Mouse (Mus musculus) kidney, embryonic 15.5 days (tissue): ENCODE data around the gene Slc9a3r2. TPM values are rescaled to one million over a fixed set of nuclear protein-coding genes. Genes with fewer than 3 reads are reported as not detected.

Source experiments
- ATAC-seq: fragments of 200-750 bp; cut with Nextera tagmentation; replicated peaks from 2 replicates; pipeline ENCODE4 v1.8.0; 2017; ENCODE audit warnings: moderate TSS enrichment; ENCODE audit not compliant: low FRiP score
- H3K27ac ChIP-seq: fragments of 300-500 bp; sonication (generic); 2 replicates; pipeline ENCODE4 v1.5.1; 2015; ENCODE audit warnings: mild to moderate bottlenecking, inconsistent platforms
- H3K27me3 ChIP-seq: fragments of 300-500 bp; sonication (generic); 2 replicates; pipeline ENCODE4 v1.6.1; 2015; ENCODE audit warnings: inconsistent platforms
- H3K36me3 ChIP-seq: fragments of 300-500 bp; sonication (generic); 2 replicates; pipeline ENCODE4 v1.6.1; 2015; ENCODE audit warnings: inconsistent platforms
- H3K4me1 ChIP-seq: fragments of 300-500 bp; sonication (generic); 2 replicates; pipeline ENCODE4 v1.6.1; 2015; ENCODE audit warnings: inconsistent platforms
- H3K4me2 ChIP-seq: fragments of 300-500 bp; sonication (generic); 2 replicates; pipeline ENCODE4 v1.6.1; 2015; ENCODE audit warnings: moderate library complexity, mild to moderate bottlenecking, inconsistent platforms
- H3K4me3 ChIP-seq: fragments of 300-500 bp; sonication (generic); replicated peaks from 2 replicates; pipeline ENCODE4 v1.5.1; 2015; ENCODE audit warnings: mild to moderate bottlenecking, inconsistent platforms
- H3K9ac ChIP-seq: fragments of 300-500 bp; sonication (generic); 2 replicates; pipeline ENCODE4 v1.6.1; 2015; ENCODE audit warnings: mild to moderate bottlenecking, inconsistent platforms
- H3K9me3 ChIP-seq: fragments of 300-500 bp; sonication (generic); replicated peaks from 2 replicates; pipeline ENCODE4 v1.6.1; 2016; ENCODE audit warnings: inconsistent platforms
- WGBS: fragments of 180-500 bp; shearing (Covaris S2); methylation state at CpG from one replicate; pipeline ENCODE4 v1.1.7; 2015; ENCODE audit warnings: mixed read lengths; 5-methylcytosine and 5-hydroxymethylcytosine counted together
- polyA plus RNA-seq: library from polyadenylated mRNA; unstranded; fragments of >200 nt; fragmentation: Nextera tagmentation; extraction: Ambion mirVana; gene quantifications from 2 replicates; pipeline ENCODE4 v1.2.1, GENCODE M21; 2015

Gene Slc9a3r2
- polyA plus RNA-seq, 1 experiment from 2014 or later, result 106 TPM

DNA sequence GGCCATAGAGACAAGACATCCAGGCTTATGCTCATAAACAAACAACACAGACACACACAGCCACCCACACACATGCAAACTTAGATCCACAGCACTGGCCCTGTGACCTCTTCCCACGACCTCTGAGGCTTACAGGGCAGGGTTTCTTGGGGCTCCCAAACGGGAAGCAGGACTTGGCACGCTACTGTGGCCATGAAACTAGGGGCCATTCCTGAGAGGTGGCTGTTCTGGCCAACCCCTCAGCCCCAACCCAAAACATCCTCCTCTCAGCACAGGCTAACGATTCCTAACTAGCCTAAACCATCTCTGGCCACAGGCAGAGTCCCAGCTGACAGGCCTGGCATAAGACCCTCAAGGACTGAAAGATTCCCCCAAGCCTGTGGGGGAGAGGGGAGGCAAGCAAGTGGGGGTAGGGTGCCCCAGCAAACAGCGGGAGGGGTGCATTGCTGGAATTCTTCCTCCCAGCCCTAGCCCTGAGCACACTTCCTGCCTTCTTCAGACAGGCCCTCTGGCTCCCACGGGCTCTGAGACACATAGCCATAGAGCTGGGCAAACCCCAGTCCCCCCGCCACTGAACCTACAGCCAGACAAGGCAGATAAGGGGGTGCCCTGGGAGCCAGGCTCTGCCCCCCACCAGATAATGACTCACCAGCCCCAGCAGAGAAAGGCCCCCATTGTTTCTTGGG is 6.0 kb downstream of the Slc9a3r2 start:
- H3K4me3 ChIP-seq, result peak overlapping the region; percentile 17
- H3K27ac ChIP-seq, result peak overlapping the region; percentile 88
- peak overlapping the region; percentile 43 for H3K4me2 ChIP-seq
- peaks cover 33% of the 10 kb centered on the region for H3K36me3 ChIP-seq
- no peaks in the 10 kb centered on the region for H3K27me3 ChIP-seq
- H3K9ac ChIP-seq, result peak overlapping the region; percentile 0; the same call in 1 of the 2 replicates
- H3K4me1 ChIP-seq, result peaks cover 71% of the 10 kb centered on the region
- WGBS, result 28% methylated on average over 7 of the region's 7 CpGs
- ATAC-seq, result 0 out of 2 replicates have a peak, but pooled peaks have one; percentile 13
- H3K9me3 ChIP-seq, result no peaks in the 10 kb centered on the region

DNA sequence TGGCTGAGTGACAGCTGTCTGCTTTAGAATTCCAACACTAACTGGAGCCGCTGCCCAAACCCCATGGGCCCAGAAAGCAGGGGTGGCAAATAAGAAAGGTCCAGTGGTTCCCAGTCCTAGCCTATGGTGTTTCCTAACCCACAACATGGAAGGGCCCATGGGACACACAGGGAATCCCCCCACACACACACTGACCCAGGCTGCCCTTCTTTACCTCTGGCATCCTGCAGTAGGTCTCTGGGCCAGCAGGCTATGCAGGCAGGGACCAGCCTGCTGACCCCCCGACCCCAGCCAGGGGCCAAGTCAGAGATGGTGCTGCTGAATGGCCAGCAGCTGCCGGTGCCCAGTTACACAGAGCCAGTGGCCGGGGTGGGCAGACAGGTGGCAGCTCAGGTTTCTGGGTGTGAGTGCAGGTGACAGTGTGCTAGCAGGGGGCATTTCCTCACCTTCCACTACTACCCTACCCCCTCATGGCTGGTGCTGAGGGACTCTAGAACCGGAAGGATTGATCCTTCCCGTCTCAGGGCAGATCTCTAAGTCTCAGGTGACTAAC is 7.3 kb downstream of the Slc9a3r2 start:
- H3K4me1 ChIP-seq, result peaks cover 73% of the 10 kb centered on the region
- no peaks in the 10 kb centered on the region for H3K27me3 ChIP-seq
- no peak overlapping the region for H3K4me3 ChIP-seq
- H3K9ac ChIP-seq, result 0 out of 2 replicates have a peak overlapping the region, but pooled peaks have one; percentile 2
- peaks cover 40% of the 10 kb centered on the region for H3K36me3 ChIP-seq
- H3K4me2 ChIP-seq, result peak overlapping the region; percentile 43; the same call in 1 of the 2 replicates
- no peak overlapping the region for H3K27ac ChIP-seq
- no peaks in the 10 kb centered on the region for H3K9me3 ChIP-seq
- WGBS, result 67% methylated on average over 6 of the region's 6 CpGs
- no peak for ATAC-seq

DNA sequence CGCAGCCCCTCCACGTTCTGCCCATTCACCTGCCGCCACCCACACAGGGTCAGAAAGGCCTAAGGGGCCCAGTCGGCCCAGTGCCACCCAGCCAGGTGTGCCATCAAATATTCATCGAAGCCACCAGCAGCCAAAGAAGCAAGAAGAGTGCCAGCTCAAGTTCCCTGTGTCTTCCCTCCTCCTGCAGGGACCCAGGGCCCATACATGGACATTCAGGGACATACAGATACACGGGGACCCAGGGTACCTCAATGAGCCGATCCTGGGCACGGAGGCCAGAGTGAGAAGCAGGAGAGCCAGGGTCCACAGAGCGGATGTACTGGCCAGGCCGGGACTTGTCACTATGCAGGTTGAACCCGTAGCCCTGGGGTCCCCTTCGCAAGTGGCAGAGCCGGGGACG is 8.2 kb downstream of the Slc9a3r2 start:
- peaks cover 67% of the 10 kb centered on the region for H3K4me1 ChIP-seq
- H3K4me2 ChIP-seq, result no peak overlapping the region
- no peak for ATAC-seq
- no peak overlapping the region for H3K4me3 ChIP-seq
- H3K9ac ChIP-seq, result no peak overlapping the region
- WGBS, result 88% methylated on average over 14 of the region's 14 CpGs
- no peaks in the 10 kb centered on the region for H3K27me3 ChIP-seq
- H3K36me3 ChIP-seq, result peaks cover 40% of the 10 kb centered on the region
- no peak overlapping the region for H3K27ac ChIP-seq
- H3K9me3 ChIP-seq, result no peaks in the 10 kb centered on the region

DNA sequence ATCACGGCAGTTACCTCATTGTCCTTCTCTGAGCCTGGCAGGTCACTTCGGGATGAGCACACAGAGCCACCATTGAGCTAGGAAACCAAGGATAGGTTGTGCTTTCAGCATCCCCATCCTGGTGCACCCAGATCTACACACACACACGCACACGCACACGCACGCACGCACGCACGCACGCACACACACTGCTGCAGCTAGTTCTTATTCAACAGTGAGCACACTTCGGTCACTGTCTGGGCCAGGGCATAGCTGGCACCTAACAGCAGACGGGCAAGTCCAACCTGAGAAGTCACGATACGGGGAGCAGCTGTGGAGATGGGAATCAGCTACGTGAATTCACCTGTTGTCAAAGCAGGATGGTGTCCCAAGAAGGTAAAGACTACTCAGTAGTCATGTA is 9.5 kb downstream of the Slc9a3r2 start:
- WGBS, result 96% methylated on average over 15 of the region's 15 CpGs
- Histone ChIP-seq H3K27ac (peak overlapping the region; percentile 89), H3K9me3 (no peaks in the 10 kb centered on the region), H3K9ac (no peak overlapping the region), H3K4me1 (peaks cover 63% of the 10 kb centered on the region), H3K27me3 (no peaks in the 10 kb centered on the region), H3K4me2 (no peak overlapping the region), H3K4me3 (no peak overlapping the region), H3K36me3 (peaks cover 47% of the 10 kb centered on the region)
- ATAC-seq, result no peak

DNA sequence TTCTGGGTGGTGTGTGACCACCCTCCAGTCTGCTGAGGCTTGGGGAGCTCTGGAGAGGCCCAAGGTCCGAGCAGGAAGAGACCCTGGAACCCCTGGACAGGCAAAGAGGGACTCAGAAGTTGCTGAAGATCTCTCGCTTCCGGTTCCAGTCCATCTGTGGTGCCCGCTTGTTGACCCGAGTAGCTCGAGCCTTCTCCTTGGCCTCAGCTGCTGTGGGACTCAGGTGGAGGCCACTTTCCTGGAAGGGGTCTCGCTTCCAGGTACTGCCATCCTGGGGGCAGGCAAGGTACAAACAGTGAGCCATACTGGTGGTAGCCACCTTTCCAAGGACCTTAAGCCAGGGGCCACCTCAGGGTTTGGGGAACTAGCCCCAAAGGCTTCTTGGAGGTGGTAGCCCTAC is 10.0 kb downstream of the Slc9a3r2 start:
- H3K27ac ChIP-seq, result peak overlapping the region; percentile 89
- H3K4me1 ChIP-seq, result peaks cover 58% of the 10 kb centered on the region
- no peak for ATAC-seq
- H3K9me3 ChIP-seq, result no peaks in the 10 kb centered on the region
- H3K27me3 ChIP-seq, result no peaks in the 10 kb centered on the region
- 0 out of 2 replicates have a peak overlapping the region, but pooled peaks have one; percentile 17 for H3K9ac ChIP-seq
- WGBS, result 83% methylated on average over 7 of the region's 7 CpGs
- no peak overlapping the region for H3K4me2 ChIP-seq
- H3K36me3 ChIP-seq, result peaks cover 48% of the 10 kb centered on the region
- no peak overlapping the region for H3K4me3 ChIP-seq

DNA sequence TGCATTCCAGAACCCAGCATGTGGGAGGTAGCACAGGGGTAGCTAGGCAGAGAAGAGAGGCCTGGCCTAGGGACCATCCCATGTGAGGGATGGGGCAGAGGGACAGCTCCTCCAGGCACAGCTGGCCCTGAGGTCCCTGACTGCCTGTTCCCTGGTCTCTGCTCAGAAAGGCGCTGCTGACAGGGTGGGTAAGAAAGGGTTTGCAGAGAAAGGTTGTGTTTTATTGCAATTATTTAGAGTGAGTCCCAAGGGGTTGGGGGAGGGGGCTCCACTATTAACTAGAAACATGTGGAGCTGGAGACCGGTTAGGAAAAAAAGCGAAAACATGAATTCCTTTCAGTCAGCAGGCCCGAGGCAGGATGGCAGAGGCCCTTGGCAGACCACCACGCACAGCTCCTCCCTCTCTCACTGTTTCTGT is 10.5 kb downstream of the Slc9a3r2 start:
- H3K4me1 ChIP-seq, result peaks cover 55% of the 10 kb centered on the region
- peak overlapping the region; percentile 89 for H3K27ac ChIP-seq
- no peak overlapping the region for H3K4me2 ChIP-seq
- no peak overlapping the region for H3K4me3 ChIP-seq
- H3K27me3 ChIP-seq, result no peaks in the 10 kb centered on the region
- H3K9ac ChIP-seq, result 0 out of 2 replicates have a peak overlapping the region, but pooled peaks have one; percentile 1
- H3K9me3 ChIP-seq, result no peaks in the 10 kb centered on the region
- peak; percentile 61 for ATAC-seq
- 50% methylated on average over 5 of the region's 5 CpGs for WGBS
- peaks cover 48% of the 10 kb centered on the region for H3K36me3 ChIP-seq

DNA sequence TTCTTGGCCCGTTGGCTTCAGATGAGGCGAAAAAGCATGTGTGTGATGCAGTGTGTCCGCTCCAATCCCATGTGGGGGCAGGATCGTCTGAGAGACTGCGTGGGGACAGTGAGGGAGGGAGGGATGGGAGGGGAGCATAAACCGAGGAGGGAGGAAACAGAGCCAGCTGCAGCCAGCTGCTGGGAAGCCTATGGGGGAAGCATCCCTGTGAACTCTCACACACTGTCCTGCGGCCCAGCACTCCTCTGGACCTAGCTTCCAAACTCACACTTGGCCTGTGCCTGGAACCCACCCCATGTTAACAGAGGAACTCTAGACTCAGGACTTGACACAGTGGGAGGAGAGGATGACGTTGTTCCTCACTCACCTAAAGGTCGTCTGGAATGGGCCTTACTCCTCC is 11.3 kb downstream of the Slc9a3r2 start:
- peak overlapping the region; percentile 89 for H3K27ac ChIP-seq
- no peak overlapping the region for H3K4me3 ChIP-seq
- H3K27me3 ChIP-seq, result no peaks in the 10 kb centered on the region
- H3K9me3 ChIP-seq, result no peaks in the 10 kb centered on the region
- no peak overlapping the region for H3K4me2 ChIP-seq
- H3K9ac ChIP-seq, result no peak overlapping the region
- H3K36me3 ChIP-seq, result peaks cover 48% of the 10 kb centered on the region
- peaks cover 52% of the 10 kb centered on the region for H3K4me1 ChIP-seq
- 34% methylated on average over 9 of the region's 9 CpGs for WGBS
- ATAC-seq, result peak; percentile 85

DNA sequence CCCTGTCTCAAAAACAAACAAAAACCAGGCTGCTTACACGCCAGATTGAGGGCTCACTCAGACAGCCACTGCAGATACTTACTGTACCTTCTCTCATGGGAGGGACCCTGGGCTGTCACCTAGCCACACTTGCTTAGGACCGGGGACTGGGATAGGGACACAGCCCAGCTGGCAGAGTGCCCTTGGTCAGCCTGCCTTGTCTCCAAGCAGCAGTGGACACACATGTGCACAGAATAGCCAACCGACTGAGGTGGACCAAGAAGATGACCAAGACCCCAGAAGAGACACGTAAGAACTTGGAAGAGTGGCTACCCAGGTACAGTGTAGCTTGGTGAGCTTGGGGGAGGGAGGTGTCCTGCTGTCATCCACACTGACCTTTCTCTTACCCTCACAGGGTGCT is 11.9 kb downstream of the Slc9a3r2 start:
- WGBS, result 84% methylated on average over 4 of the region's 4 CpGs

DNA sequence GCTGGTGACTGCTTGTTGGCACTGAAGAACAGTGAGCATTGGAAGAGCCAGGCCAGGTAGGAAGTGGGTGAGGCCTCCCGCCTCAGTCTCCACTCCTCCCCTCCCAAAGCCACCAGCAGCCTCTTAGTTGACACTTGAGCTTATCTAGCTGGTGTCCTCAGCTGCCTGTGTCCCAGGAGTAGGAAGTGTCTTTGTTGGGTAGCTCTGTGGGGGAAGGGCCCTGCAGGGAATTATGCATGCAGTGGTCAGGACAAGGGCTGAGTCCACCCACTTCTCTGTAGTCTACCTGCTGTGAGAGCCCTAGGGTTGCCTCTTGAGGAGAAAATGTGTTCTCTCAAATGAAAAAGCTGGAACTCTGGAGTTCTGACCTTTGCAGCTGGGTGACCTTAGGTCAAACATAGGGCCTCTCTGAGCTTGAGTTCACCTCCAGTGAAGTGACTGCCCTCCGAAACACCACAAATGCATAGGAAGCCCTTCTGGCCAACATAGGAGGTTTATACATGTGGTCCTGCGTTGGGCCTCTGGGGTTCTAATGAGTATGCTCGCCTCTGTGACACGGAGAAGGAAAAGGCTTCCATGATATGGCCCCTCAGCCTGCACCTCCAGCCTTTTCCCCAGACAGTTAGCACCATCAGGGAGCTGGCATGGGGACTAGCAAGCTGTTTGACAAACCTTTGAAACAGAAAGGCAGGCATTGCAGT is 13.2 kb downstream of the Slc9a3r2 start:
- Histone ChIP-seq H3K4me1 (peaks cover 49% of the 10 kb centered on the region), H3K36me3 (peaks cover 38% of the 10 kb centered on the region), H3K9ac (no peak overlapping the region), H3K27me3 (no peaks in the 10 kb centered on the region), H3K4me3 (no peak overlapping the region), H3K4me2 (no peak overlapping the region), H3K27ac (no peak overlapping the region), H3K9me3 (no peaks in the 10 kb centered on the region)
- no peak for ATAC-seq
- 57% methylated on average over 5 of the region's 5 CpGs for WGBS

More for the DNA sequence above, 11.9 kb downstream of the Slc9a3r2 start:
- no peak for ATAC-seq
- peak overlapping the region; percentile 89 for H3K27ac ChIP-seq
- H3K36me3 ChIP-seq, result peaks cover 48% of the 10 kb centered on the region
- no peaks in the 10 kb centered on the region for H3K27me3 ChIP-seq
- H3K4me3 ChIP-seq, result no peak overlapping the region
- no peaks in the 10 kb centered on the region for H3K9me3 ChIP-seq
- no peak overlapping the region for H3K4me2 ChIP-seq
- H3K4me1 ChIP-seq, result peaks cover 52% of the 10 kb centered on the region
- no peak overlapping the region for H3K9ac ChIP-seq

DNA sequence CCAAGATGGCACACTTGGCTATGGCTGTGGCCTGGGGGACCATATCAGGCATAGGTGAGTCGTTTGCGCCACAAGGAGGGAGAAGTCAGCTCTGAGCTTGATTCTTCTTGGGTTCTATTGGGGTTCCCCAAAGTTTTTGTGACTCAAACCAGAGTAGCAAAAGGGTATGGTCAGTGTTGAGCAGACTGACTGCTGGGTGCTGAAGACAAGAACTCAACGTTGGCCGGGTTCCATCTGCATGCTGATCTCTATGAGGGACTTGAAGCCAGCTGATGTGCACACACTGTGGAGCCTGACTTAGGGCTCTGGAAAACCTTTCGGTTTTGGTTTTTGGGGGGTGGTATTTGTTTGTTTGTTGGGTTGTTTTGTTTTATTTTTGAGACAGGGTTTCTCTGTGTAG is 14.4 kb downstream of the Slc9a3r2 start:
- Histone ChIP-seq H3K4me3 (no peak overlapping the region), H3K27ac (no peak overlapping the region), H3K9ac (no peak overlapping the region), H3K4me1 (peaks cover 51% of the 10 kb centered on the region), H3K36me3 (peaks cover 33% of the 10 kb centered on the region), H3K4me2 (no peak overlapping the region), H3K9me3 (no peaks in the 10 kb centered on the region), H3K27me3 (no peaks in the 10 kb centered on the region)
- no peak for ATAC-seq
- 95% methylated on average over 5 of the region's 5 CpGs for WGBS

DNA sequence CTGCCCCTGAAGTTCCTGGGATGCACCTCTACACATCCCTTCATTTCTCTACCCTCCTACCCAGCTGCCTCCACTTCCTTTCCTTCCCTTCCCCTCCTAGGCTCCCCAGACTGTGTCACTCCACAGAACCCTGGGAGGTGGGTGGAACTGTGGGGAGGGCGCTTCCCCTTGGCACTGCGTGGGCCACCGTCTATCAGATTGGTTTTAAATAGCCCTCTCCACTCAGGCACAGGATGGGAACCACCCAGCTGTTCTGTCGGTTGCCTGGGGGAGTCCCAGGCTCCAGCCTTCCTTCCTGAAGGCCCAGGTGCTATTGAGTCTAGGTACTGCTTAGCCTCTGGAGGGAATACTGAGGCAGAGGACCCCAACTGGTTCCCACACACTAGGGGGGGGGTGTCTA is 15.1 kb downstream of the Slc9a3r2 start:
- Histone ChIP-seq H3K9me3 (no peaks in the 10 kb centered on the region), H3K36me3 (peaks cover 33% of the 10 kb centered on the region), H3K4me2 (no peak overlapping the region), H3K27ac (no peak overlapping the region), H3K4me1 (peaks cover 45% of the 10 kb centered on the region), H3K4me3 (no peak overlapping the region), H3K27me3 (no peaks in the 10 kb centered on the region), H3K9ac (no peak overlapping the region)
- no peak for ATAC-seq
- WGBS, result 76% methylated on average over 4 of the region's 4 CpGs

DNA sequence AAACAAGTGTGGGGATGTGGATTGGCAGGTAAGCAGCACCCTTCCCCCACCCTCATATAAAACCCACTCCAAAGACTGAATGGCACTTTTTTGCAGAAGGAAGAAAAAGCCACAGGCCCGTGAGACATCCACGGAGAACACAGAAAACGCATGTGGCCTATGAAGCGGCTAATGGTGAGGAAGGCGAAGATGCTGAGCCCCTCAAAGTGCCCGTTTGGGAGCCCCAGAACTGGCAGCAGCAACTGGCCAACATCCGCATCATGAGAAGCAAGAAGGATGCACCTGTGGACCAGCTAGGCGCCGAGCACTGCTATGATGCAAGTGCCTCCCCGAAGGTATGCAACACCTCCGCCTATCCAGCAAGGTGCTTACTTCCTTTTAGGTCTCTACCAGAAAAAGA is 16.3 kb downstream of the Slc9a3r2 start:
- Histone ChIP-seq H3K9me3 (no peaks in the 10 kb centered on the region), H3K27me3 (no peaks in the 10 kb centered on the region), H3K36me3 (peaks cover 37% of the 10 kb centered on the region), H3K4me2 (no peak overlapping the region), H3K27ac (peak overlapping the region; percentile 94), H3K9ac (no peak overlapping the region), H3K4me3 (no peak overlapping the region), H3K4me1 (peaks cover 39% of the 10 kb centered on the region)
- 95% methylated on average over 11 of the region's 11 CpGs for WGBS
- ATAC-seq, result no peak
